Mouse (Mus musculus) c-Kit-negative CD71-positive TER-119-positive erythroid progenitor cells, embryonic 14.5 days (primary cell): ENCODE measurements around the gene Trub2.

ENCODE experiments used
- DNase-seq: peaks from one replicate; pipeline ENCODE4 v3.0.0-alpha.2; 2013; ENCODE audit warnings: low read depth, low spot score

Gene Trub2

GRCm38 (mm10) chr2:29773323-29773722 is 15.0 kb downstream of the Trub2 start:
- DNase-seq: no peak

- DNase-seq: no peak
These were observed 16.5 kb downstream of the Trub2 start for GRCm38 (mm10) chr2:29771611-29772461.

- DNase-seq: no peak
These were observed 18.1 kb downstream of the Trub2 start for GRCm38 (mm10) chr2:29770162-29770561.

GRCm38 (mm10) chr2:29768901-29769300 is 19.4 kb downstream of the Trub2 start:
- DNase-seq: no peak

GRCm38 (mm10) chr2:29767976-29768709 is 20.2 kb downstream of the Trub2 start:
- DNase-seq: no peak

GRCm38 (mm10) chr2:29764831-29765230 is 23.5 kb downstream of the Trub2 start:
- peak; percentile 40 for DNase-seq

- no peak for DNase-seq
These were observed 32.6 kb downstream of the Trub2 start for GRCm38 (mm10) chr2:29755693-29756092.

- DNase-seq: no peak
These were observed 35.9 kb downstream of the Trub2 start for GRCm38 (mm10) chr2:29752397-29752796.

- no peak for DNase-seq
These were observed 36.8 kb downstream of the Trub2 start, which contains the start of gene Gm13420 for GRCm38 (mm10) chr2:29751497-29751896. Gene Gm13420, minus strand, starts transcription at chr2:29751685.

GRCm38 (mm10) chr2:29748499-29748898 is 39.8 kb downstream of the Trub2 start:
- no peak for DNase-seq

- no peak for DNase-seq
These were observed 40.5 kb downstream of the Trub2 start for GRCm38 (mm10) chr2:29747852-29748251.

GRCm38 (mm10) chr2:29747188-29747782 is 41.0 kb downstream of the Trub2 start:
- DNase-seq: no peak

GRCm38 (mm10) chr2:29744256-29744655 is 44.0 kb downstream of the Trub2 start:
- no peak for DNase-seq

GRCm38 (mm10) chr2:29741207-29741606 is 47.1 kb downstream of the Trub2 start:
- DNase-seq: no peak

- no peak for DNase-seq
These were observed 48.9 kb downstream of the Trub2 start for GRCm38 (mm10) chr2:29739368-29739767.

- DNase-seq: no peak
These were observed 49.5 kb downstream of the Trub2 start for GRCm38 (mm10) chr2:29738799-29739198.

- DNase-seq: no peak
These were observed 50.9 kb downstream of the Trub2 start for GRCm38 (mm10) chr2:29737209-29737925.

GRCm38 (mm10) chr2:29735708-29736107 is 52.6 kb downstream of the Trub2 start:
- DNase-seq: no peak

- DNase-seq: no peak
These were observed 55.0 kb downstream of the Trub2 start for GRCm38 (mm10) chr2:29733348-29733747.

- DNase-seq: no peak
These were observed 55.7 kb downstream of the Trub2 start for GRCm38 (mm10) chr2:29732559-29732958.

- DNase-seq: no peak
These were observed 56.8 kb downstream of the Trub2 start for GRCm38 (mm10) chr2:29731545-29731944.

GRCm38 (mm10) chr2:29729500-29729899 is 58.8 kb downstream of the Trub2 start:
- DNase-seq: no peak
